Mouse (Mus musculus) spleen, adult 12 weeks (tissue): ENCODE measurements around the gene Myo18a.

ENCODE experiments used
- DNase-seq: peaks from one replicate; pipeline ENCODE4 v3.0.0; 2022; ENCODE audit warnings: low spot score

Gene Myo18a

DNA sequence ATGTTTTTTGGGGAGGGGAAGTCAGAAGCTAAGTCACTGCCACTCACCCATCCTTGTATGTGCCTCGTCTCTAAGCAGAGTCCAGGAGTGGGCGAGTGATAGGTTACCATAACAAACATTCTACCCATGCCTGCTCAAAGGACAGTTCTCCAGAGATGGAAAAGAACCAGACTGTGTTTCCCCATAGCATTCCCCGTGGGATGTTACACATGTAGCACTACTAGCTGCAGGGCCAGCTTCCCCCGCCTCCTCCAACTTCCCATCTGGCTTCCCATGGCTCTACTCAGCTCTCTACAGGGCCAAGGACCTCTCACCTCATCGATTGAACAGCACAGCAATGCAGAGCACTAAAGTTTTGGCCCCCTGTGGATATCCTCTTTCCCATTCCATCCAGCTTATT, 32.2 kb downstream of the Myo18a start:
- DNase-seq: no peak

DNA sequence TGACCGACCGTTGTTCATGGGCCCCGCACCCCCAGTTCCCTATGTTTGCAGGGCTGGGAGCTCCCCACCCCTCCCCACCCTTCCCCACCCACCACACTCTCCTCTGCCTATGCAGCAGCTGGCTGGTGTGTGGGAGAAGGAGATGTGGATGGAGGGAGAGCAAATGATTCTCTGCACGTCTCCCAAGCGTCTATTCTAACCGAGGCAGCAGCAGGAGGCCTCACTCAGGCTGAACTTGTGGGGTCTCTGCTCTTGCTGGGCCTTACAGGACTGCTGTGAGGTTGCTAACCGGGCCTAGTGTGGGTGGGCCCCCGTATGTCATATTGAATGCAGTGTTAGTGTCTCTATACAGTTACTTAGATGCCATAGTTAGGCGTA, 37.4 kb downstream of the Myo18a start:
- no peak for DNase-seq

DNA sequence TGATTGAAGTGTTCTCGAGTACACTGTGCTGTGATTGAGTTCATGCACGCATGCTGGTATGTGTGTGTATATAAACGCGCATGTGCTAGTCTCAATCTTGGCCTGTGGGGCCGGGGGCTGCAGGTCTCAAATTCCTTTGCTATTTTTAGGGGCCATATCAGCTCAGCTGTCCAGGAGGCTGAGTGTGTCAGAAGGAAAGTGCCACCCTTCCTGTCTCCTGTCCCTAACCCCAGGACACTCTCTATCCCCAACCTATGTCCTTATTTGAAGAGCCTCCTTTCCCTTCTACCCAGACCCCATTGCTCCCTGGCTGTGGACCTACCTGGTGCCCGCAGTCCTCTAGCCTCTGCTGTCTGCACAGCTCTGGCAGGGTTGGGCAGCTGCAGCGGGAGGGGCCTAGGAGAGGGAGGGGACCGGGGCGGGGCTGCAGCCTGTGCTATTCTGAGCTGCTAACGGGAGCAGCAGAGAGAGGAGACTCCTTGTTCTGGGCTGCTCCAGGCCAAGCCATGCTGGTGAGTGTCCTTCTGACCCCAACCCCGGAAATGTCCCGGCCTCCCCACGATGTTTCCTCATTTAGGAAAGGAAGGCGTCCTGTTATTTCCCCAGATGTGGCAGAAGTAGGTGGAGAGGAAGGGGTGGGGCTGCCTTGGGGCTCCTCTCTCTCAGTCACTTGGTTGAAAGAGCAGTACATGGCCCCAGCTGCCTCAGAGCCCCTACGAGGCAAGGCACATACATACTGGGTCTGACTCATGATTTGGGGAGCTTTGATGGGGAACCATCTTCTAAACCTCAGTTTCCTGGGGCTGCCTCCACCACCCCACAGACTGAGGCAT, 38.0 kb downstream of the Myo18a start:
- peak; percentile 52 for DNase-seq

DNA sequence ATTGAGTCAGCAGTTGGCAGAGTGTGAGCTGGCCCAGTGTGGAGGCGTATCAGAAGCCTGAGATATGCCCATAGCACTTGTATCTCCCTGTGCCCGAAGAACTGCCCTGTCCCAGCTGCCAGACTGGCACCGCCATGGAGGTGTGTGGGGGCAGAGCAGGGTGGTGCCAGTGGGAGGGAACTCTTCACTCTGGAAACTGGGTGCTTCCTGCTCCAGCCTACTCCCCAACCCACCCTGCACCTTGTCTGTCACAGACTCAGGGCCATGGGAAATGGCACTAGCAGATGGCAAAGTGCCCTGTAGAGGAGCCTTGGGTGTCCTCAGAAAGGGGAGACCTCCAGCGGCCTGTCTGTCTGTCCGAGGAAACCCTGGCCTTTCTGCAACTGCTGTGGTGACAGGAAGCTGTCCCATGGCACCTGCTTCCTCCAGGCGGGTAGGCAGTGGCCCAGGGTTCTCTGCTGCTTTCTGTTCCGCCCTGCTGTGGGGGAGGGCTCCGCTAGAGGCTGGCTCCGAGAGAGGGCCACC, 39.4 kb downstream of the Myo18a start:
- no peak for DNase-seq

DNA sequence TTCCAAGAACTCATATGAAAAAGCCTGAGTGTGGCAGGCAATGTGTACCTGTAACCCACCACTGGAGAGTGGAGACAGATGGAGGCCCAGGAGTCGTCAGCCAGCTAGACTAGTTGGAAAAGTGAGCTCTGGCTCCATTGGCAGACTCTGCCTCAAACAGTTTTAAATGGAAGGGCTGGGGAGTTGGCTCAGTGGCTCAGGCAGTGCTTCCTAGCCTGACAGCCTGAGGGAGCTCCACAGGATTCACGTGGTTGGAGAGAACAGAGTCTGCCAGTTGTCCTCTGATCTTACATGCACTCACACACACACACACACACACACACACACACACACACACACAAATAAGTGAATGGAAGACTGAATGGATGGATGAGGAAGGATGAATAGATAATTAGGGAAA, 43.2 kb downstream of the Myo18a start:
- DNase-seq: no peak

DNA sequence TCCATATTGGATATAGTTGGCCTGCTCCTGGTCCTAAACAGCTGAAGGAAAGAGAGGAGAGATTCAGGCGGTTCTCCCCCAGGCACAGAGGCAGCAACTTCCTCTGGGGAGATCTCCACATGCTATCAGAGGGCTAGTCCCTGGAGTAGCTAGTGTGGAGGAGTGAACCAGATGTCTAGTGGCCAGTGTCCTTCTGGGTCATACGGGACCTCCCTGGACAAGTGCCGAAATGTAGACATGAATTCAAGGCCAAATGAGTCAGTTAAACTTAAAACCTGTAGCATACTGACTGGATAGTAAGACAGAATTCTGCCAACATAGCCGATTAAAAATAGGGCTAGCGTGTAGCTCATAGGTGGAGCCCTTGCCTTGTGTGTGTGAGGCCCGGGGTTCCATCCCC, 43.8 kb downstream of the Myo18a start:
- no peak for DNase-seq

DNA sequence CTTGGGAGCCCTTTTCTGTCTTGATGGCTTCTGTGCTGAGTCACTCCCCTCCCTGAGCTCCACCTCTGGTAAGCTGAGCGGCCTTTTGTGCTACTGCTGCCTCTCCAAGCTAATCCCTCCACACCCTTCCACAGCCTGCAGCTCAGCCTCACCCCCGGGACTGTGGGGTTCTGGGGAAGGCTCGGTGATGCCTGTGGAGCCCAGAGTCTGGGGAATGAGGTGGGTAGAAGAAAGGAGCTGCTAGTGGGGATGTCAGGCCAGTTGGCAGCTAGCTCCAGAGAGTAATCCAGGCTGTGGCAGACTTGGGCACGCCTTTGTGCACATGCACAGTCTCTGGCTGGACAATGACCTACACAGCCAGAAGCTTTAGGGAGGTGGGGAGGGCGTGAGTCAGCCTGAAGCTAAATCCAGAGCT, 45.0 kb downstream of the Myo18a start:
- DNase-seq: no peak

DNA sequence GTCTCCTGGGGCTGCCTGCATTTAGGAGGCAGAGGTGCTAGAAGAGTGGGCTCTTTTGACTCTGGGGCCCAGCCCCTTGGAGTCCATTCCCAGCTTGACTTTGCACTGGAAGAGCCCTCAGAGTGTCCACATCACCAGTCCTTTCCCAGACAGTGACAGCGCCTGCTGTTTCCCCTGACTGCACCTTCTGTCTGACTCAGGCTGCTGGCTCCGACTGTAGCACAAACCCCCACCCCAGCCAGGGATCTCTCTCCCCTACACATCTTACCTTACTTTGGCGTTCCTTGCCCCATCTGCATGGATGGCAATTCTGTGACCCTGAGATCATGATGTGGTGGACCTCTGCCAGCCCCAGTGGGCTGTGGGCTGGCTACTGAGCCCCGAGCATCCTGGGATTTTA, 46.2 kb downstream of the Myo18a start:
- DNase-seq: no peak

DNA sequence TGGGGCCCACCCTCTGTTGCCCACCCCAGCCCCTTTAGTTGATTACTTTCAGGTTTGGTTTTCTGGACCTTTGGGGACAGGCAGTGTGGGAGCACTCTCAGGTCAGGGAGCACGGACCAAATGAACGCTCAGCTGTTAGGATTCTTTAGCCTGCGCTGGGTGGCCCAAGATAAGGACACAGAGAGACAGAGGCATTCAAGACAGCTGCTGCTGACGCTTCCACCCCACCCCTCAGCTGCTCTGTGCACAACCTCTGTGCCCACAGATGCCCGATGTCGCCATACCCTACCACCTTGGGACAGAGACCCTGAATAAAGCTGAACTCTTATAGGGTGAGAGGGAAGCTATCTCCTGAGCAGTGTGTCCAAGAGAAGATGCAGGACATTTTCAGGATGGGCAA, 47.0 kb downstream of the Myo18a start:
- DNase-seq: no peak

DNA sequence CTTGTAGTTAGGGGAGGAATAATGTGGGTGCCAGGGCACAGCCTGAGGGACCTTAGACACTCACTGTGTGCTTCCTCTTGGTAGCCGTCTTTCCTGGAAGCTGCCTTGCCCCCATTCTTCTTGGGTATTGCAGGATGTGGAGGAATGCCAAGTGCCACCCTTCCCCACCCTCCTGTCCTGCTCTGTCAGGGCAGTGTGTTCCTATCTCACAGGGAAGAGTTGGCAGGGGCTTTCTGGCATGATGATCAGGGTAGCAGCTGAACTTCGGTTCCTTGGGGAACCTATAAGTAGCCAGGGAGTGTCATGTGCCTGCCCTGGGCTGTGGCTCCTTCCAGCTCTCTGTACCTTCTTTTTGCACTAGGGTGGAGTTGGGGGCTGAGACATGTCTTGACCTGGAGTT, 50.9 kb downstream of the Myo18a start:
- DNase-seq: no peak

DNA sequence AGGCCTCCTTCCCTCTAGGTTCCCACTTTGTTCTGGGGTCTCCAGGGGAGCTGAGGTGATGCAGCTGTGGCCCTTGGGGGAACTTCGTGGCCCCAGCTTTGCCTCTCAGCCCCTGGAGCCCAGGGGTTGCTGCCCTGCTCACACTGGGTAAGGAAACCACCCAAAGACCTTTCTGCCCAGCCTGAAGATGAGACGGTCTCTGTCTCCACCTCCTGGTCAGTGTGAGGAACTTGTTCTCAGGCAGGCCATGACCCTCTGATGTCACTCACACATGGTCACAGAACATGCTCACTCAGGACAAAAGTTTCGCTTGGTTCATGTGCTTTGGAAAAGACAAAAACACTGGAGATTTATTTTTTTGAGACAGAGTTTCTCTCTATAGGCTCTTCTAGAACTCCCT, 53.0 kb downstream of the Myo18a start:
- DNase-seq: peak; percentile 48

DNA sequence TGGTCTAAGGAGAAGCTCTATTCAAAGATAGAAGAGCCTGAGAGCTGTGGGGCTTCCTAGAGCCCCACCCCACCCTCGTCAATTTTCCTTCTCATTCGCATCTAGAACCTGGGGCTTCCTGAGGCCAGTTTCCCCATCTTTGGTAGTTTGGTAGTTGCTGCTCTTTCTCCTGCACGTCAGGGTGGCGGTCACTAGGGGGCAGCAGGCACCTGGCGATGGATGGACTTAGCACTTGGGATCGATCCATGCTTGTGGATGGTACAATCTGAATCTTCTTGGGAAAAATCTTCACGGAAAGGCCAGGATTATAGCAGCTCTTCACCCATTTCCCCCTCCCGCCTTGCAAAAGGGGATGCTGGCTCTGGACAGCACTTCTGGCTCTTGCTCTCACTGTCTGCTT, 58.6 kb downstream of the Myo18a start:
- DNase-seq: no peak

DNA sequence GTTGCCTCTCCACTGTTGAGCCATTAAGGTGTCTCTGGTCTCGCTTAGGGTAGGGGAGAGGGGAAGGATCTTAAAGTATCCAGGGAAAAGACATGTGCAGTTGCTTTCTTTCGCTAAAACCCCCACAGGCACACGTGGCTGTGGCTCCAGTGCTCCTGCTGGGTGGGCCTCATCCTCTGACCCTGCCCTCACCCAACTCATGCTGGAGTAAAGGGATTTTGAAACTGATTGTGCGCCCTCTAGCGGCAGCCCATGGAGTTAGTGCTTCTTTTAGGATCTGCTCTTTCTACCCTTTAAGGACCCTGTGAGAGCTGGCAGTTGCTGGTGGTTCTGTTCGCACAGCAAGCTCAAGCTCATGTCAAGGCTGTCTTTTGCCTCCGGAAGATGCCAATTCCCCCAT, 59.7 kb downstream of the Myo18a start:
- peak; percentile 47 for DNase-seq

DNA sequence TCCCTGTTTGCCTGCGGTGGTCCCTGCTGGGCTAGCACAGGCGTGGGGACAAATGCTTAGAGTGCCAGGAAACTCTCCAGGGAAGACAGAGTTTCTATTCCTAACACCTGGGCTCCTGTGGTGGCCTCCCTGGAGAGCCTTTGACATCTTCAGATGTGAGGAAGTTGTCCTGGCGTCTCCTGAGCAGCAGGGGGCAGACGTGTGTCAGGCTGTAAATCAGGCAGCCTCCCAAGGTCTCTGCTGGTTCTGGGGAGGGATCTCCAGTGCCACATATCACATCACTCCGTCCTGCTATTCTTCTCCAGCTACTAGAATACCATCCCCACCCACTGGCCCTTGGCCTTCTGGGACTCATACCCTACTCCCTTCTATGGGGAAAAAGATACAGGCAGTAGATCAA, 62.8 kb downstream of the Myo18a start:
- DNase-seq: peak; percentile 37

DNA sequence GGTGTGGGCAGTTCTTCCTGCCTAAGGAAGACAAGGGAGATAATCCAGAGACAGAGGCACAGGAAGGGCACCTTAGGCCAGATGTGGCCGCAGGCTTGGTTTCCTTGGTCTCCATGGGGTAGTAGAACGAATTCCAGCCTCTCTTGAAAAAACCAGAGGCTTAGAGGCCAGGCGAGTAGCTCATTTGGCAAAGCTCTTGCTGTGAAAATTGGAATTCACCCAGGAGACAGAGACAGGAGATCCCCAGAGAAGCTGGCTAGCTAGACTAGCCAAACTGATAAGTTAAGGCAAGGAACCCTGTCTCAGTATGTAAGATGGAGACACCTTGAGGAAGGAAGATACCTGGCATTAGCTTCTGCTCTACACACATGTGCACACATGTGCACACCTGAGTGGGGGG, 63.3 kb downstream of the Myo18a start:
- no peak for DNase-seq

DNA sequence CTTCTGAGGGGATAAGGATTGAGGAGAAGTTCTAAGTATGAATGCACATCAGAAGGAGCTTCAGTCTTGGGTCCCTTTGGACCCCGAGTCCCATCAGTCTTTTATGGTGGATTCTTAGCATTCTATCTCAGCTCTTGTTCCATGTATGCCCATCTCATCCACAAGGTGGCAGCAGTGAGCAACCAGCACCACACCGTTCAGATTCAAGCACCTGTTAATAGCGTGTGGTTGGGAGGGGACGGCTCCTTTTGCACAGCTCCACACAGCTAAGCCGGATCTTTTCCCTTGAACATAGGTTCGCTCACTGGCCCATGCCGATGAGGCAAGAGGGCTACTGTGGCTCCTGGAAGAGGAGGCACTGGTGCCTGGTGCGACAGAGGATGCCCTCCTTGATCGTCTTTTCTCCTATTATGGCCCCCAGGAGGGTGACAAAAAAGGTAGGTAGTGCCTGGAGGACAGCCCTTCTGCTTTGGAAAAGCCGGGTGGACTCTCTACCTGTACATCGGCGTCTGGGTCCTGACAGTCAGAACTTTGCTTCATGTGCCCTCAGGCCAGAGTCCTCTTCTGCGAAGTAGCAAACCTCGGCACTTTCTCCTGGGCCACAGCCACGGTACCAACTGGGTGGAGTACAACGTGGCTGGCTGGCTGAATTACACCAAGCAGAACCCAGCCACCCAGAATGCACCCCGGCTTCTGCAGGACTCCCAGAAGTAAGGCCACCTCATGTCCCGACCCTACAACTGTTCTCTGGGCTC, 64.4 kb downstream of the Myo18a start:
- peak; percentile 55 for DNase-seq

DNA sequence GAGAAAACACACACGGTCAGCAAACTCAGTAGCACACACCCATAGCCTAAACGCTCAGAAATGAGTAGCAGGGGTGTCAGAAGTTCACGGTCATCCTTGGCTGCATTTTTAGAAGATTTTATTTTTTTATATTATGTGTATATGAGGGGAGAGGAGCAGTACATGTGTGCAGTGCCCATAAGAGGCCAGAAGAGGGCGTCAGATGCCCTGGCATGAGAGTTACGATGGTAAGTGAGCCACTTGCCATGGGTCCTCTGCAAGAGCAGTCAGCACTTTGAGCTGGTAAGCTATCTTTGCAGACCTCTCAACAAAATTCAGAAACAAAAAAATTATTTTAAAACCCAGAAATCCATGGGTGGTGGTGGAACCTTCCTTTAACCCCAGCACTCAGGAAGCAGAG, 65.1 kb downstream of the Myo18a start:
- no peak for DNase-seq

DNA sequence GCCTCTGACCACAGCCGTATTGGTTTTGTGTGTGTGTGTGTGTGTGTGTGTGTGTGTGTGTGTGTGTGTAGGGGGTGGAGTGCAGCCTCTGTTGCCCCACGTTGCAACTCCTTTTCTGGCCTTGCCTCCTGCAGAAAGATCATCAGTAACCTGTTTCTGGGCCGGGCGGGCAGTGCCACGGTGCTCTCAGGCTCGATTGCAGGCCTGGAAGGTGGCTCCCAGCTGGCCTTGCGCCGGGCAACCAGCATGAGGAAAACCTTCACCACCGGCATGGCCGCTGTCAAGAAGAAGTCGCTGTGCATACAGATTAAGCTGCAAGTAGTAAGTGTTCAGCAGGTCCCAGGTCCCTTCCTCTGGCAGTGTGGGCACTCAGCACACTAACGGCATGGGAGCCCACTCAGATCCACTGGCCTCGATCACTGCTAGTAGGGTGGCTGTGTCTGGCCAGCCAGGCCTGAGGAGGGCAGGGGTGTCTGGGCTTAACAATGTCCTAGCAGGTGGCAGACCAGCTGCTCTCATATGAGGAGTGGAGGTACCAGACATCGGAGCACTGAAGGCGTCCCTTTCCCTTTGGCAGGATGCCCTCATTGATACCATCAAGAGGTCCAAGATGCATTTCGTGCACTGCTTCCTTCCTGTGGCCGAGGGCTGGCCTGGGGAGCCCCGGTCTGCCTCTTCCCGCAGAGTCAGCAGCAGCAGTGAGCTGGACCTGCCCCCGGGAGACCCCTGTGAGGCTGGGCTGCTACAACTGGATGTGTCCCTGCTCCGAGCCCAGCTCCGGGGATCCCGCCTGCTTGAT, 66.2 kb downstream of the Myo18a start:
- no peak for DNase-seq

DNA sequence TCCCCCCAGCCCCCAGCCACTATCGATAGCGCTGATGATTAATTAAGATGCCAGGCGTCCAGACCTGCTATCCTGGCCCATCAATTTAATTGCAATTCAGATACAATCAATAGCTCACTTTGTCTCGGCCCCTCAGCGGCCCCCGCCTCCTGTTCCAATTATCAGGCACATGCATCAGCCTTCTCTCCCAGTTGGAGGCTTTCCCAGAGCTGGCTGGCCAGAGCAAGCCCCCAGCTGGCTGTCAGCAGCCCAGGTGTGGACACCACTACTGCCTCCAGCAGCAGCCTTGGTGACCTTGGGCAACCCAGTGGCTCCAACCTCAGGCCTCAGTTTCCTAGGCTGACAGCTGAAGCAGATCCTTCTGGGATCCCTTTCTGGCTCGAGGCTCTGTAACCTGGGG, 67.8 kb downstream of the Myo18a start:
- DNase-seq: no peak

DNA sequence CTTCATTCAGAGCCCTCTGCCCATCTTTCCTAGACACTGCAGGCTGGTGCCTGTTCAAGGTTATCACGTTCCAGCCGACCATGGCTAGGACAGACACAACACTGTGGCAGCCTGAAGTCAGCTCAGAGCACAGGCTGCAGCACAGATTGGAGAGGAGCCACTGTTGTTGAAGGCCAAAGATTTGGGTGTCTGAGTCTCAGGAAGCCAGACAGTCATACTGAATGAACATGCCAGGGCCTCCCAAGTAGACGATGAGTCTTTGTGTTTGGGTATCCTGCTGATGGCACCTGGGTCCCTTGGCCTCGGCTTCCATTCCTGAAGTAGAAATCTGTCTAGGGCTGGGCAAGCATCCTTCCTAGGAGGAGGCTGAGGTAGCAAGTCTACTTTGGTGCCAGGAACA, 69.5 kb downstream of the Myo18a start:
- DNase-seq: no peak

DNA sequence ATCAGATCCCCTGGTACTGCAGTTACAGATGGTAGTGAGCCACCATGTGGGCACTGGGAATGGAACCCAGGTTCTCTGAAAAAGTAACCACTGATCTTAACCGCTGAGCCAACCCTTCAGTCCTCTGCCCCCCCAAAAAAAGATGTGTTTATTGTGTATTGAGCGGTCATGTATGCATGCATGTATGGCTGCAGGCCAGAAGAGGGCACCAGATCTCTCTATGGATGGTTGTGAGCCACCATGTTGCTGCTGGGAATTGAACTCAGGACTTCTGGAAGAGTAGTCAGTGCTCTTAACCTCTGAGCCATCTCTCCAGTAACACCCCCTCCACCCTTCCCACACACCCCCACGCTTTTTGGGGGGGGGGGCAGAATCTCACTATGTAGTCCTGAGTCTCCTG, 72.1 kb downstream of the Myo18a start:
- DNase-seq: no peak

DNA sequence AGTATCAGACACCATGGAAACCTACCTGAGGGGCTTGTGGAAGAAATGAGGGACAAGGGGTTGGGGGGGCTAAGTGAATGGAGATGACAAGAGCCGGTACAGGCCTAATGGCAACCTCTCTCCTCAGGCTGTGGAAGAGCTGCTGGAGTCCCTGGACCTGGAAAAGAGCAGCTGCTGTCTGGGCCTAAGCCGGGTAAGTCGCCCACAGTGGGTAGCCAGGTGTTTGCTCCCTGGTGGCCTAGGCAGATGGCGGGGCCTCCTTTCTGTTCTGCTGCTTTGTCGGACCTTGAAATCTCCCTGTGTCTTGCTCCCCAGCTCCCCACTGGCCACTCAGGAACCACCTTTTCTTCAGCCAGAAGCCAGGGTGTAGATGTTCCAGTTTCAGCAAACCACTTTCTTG, 73.2 kb downstream of the Myo18a start:
- DNase-seq: no peak

DNA sequence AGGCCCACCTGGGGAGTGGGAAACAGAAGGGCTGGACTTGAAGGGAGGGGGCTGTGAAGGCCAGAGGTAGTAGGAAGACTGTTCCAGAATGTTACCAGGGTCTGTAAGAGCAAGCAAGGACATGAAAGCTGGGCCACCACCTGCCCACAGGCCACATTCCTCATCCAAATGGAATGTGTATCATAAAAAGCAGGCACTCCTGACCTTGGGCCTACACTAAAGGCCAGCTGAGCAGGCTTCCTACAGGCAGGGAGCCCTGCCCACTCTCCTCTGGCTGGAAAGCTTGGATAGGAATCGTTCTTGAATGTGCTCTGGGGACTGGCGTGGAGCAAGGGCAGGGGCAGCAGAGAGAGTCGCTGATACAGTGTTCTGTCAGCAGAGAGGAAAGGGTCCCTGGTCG, 73.7 kb downstream of the Myo18a start:
- no peak for DNase-seq
